Mouse (Mus musculus) cerebellum, postnatal 14 days (tissue): ENCODE data around the gene Hspb2.

ENCODE experiments used
- DNase-seq, 2 experiments: peaks; one replicate each; pipeline ENCODE4 v3.0.0; 2021; ENCODE audit warnings: mixed read lengths in 2 of 2

Gene Hspb2

GRCm38 (mm10) chr9:50709108-50709507 lies 43.0 kb downstream of the Hspb2 start:
- peak; percentile 75 to 79 for DNase-seq

DNA sequence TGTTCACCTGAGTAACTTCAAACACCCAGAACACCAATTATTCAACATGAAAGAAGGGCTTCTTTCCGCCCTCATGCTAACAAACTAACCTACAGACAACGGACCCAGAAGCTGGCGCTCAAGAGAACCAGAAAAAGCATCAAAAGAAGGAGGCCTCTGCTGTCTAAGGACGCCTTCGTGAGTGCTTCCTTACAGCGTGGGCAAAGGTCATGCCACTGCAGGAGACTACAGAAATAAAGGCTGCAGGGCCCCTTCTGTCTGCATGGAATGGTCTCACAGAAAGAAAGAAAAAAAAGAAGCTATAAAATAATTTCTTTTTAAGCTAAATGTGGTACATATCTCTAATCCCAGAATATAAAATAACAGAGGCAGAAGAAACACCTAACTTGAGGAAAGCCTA lies 47.2 kb downstream of the Hspb2 start:
- DNase-seq: no peak
